Mouse (Mus musculus) retina, embryonic 14.5 days (tissue): ENCODE measurements around the gene Amn.

ENCODE experiments used
- DNase-seq: peaks from one replicate; pipeline ENCODE4 v3.0.0-alpha.2; 2015; ENCODE audit warnings: low spot score

Gene Amn

GRCm38 (mm10) chr12:111267673-111268325 lies 3.1 kb upstream of the Amn start:
- no peak for DNase-seq

- DNase-seq, result no peak
These were observed 511 bp downstream of the Amn start for GRCm38 (mm10) chr12:111271406-111271805.

GRCm38 (mm10) chr12:111271966-111272365 lies 1.1 kb downstream of the Amn start:
- DNase-seq, result no peak

- peak; percentile 87 for DNase-seq
These were observed 1.5 kb downstream of the Amn start for GRCm38 (mm10) chr12:111272420-111272819.

- peak; percentile 42 for DNase-seq
These were observed 3.1 kb downstream of the Amn start for GRCm38 (mm10) chr12:111274006-111274405.

GRCm38 (mm10) chr12:111274447-111275149 lies 3.7 kb downstream of the Amn start:
- no peak for DNase-seq

- DNase-seq, result no peak
These were observed 4.4 kb downstream of the Amn start for GRCm38 (mm10) chr12:111275150-111275841.

GRCm38 (mm10) chr12:111276371-111276770 lies 5.5 kb downstream of the Amn start:
- no peak for DNase-seq

GRCm38 (mm10) chr12:111283573-111283972 lies 12.7 kb downstream of the Amn start:
- no peak for DNase-seq

- DNase-seq, result peak; percentile 74
These were observed 13.6 kb downstream of the Amn start for GRCm38 (mm10) chr12:111284532-111284931.

- DNase-seq, result no peak
These were observed 22.1 kb downstream of the Amn start for GRCm38 (mm10) chr12:111293025-111293424.

GRCm38 (mm10) chr12:111301322-111302017 lies 30.6 kb downstream of the Amn start:
- DNase-seq, result no peak

GRCm38 (mm10) chr12:111302018-111302345 lies 31.1 kb downstream of the Amn start:
- no peak for DNase-seq

- DNase-seq, result no peak
These were observed 32.9 kb downstream of the Amn start for GRCm38 (mm10) chr12:111303702-111304337.

GRCm38 (mm10) chr12:111306821-111307220 lies 35.9 kb downstream of the Amn start:
- DNase-seq, result no peak

- DNase-seq, result no peak
These were observed 38.4 kb downstream of the Amn start for GRCm38 (mm10) chr12:111309256-111309655.

GRCm38 (mm10) chr12:111309931-111310330 lies 39.0 kb downstream of the Amn start:
- DNase-seq, result no peak

GRCm38 (mm10) chr12:111311775-111312174 lies 40.9 kb downstream of the Amn start:
- no peak for DNase-seq

GRCm38 (mm10) chr12:111314273-111314672 lies 43.4 kb downstream of the Amn start:
- DNase-seq, result no peak

- DNase-seq, result no peak
These were observed 46.8 kb downstream of the Amn start for GRCm38 (mm10) chr12:111317694-111318093.

GRCm38 (mm10) chr12:111320549-111320948 lies 49.7 kb downstream of the Amn start:
- DNase-seq, result no peak

GRCm38 (mm10) chr12:111321832-111322231 lies 50.9 kb downstream of the Amn start:
- DNase-seq, result no peak
